Comparison of ENCODE assay signal across 19 mouse cellular contexts in genomic region chr1:54887873-54888272, GRCm38 (mm10). TPM values are rescaled to one million over a fixed set of nuclear protein-coding genes. Genes with fewer than 3 reads are reported as not detected.
DNase-seq lines count a peak whose midpoint lies in the region; ATAC-seq and TF ChIP-seq lines count a peak whose summit lies in the region.
"Had no signal": no experiment of that assay in that cellular context is flagged by ENCODE, and none has a peak within 500 bp of the region (broad histone marks: within the 10 kb centered on the region; RNA-seq: fewer than 3 reads in every experiment).

No protein-coding gene starts in this region.

- no peak for DNase-seq in gastrocnemius, adult 2 months
- no peak for DNase-seq in gastrocnemius, adult 8-10 months (ENCODE audit: low spot score in 2 of 2)
- no peak for DNase-seq in stomach, postnatal 0 days (ENCODE audit: low spot score)
- DNase-seq in ovary, postnatal 36 days (ENCODE audit: low spot score) = no peak
- no peak for DNase-seq in ovary, postnatal 14 days (ENCODE audit: low spot score)
- DNase-seq: cerebellum, adult 11 months; cerebellum, postnatal 25 days; gastrocnemius, postnatal 14 days; heart, postnatal 36 days; liver, embryonic 13.5 days; right cerebral cortex, postnatal 25 days; thymus, postnatal 4 days had no signal

- H3K27ac ChIP-seq in gastrocnemius, adult 2 months = peak overlapping the region; percentile 57
- peak overlapping the region; percentile 24; the same call in 1 of the 2 replicates for H3K27ac ChIP-seq in kidney, embryonic 16.5 days (ENCODE audit: low read length)
- no peak overlapping the region for H3K27ac ChIP-seq in kidney, embryonic 14.5 days (ENCODE audit: low read depth, low read length)
- no peak overlapping the region for H3K27ac ChIP-seq in stomach, embryonic 14.5 days (ENCODE audit: low read length)
- no peak overlapping the region for H3K27ac ChIP-seq in stomach, postnatal 0 days (replicated peaks)
- H3K27ac ChIP-seq: forebrain, embryonic 10.5 days; kidney, postnatal 0 days; layer of hippocampus, adult 2 months; liver, embryonic 13.5 days had no signal

- intact Hi-C loops in gastrocnemius, adult 2 months (cut with DNase I) = no loop called here

- no peak for TF ChIP-seq EP300 in stomach, postnatal 0 days (optimal IDR thresholded peaks at IDR 0.05)

- no peaks in the 10 kb centered on the region for H3K9me3 ChIP-seq in kidney, embryonic 16.5 days (ENCODE audit: low read length)
- no peaks in the 10 kb centered on the region for H3K9me3 ChIP-seq in kidney, embryonic 14.5 days (ENCODE audit: control insufficient read depth, low read length)
- no peaks in the 10 kb centered on the region for H3K9me3 ChIP-seq in stomach, embryonic 14.5 days (ENCODE audit: control insufficient read depth, low read depth, low read length)
- no peaks in the 10 kb centered on the region for H3K9me3 ChIP-seq in stomach, postnatal 0 days (ENCODE audit: control insufficient read depth, low read length)
- H3K9me3 ChIP-seq: forebrain, embryonic 10.5 days; liver, embryonic 13.5 days had no signal

- H3K36me3 ChIP-seq in kidney, embryonic 16.5 days (ENCODE audit: insufficient read depth, low read length) = no peaks in the 10 kb centered on the region
- no peaks in the 10 kb centered on the region for H3K36me3 ChIP-seq in kidney, embryonic 14.5 days (ENCODE audit: control insufficient read depth, insufficient read depth, low read length)
- H3K36me3 ChIP-seq in stomach, embryonic 14.5 days (ENCODE audit: control insufficient read depth, insufficient read depth, low read length) = no peaks in the 10 kb centered on the region
- H3K36me3 ChIP-seq in stomach, postnatal 0 days (ENCODE audit: control insufficient read depth, insufficient read depth, low read length) = no peaks in the 10 kb centered on the region
- H3K36me3 ChIP-seq: forebrain, embryonic 10.5 days; liver, embryonic 13.5 days had no signal

- H3K4me3 ChIP-seq in gastrocnemius, adult 2 months = no peak overlapping the region
- no peak overlapping the region for H3K4me3 ChIP-seq in kidney, embryonic 16.5 days (ENCODE audit: low read length)
- H3K4me3 ChIP-seq in kidney, embryonic 14.5 days (ENCODE audit: low read length) = no peak overlapping the region
- H3K4me3 ChIP-seq in stomach, embryonic 14.5 days (ENCODE audit: low read depth, low read length) = no peak overlapping the region
- no peak overlapping the region for H3K4me3 ChIP-seq in stomach, postnatal 0 days (ENCODE audit: low read depth, low read length)
- H3K4me3 ChIP-seq: forebrain, embryonic 10.5 days; layer of hippocampus, adult 2 months; liver, embryonic 13.5 days had no signal

- ATAC-seq in kidney, embryonic 16.5 days (ENCODE audit: low FRiP score, low TSS enrichment) = no peak
- ATAC-seq in kidney, embryonic 14.5 days (ENCODE audit: low FRiP score, low TSS enrichment) = no peak
- peak; percentile 4; the same call in 1 of the 2 replicates for ATAC-seq in stomach, embryonic 14.5 days (ENCODE audit: insufficient number of reproducible peaks, insufficient read depth, low FRiP score, low read depth)
- no peak for ATAC-seq in stomach, postnatal 0 days (ENCODE audit: low FRiP score, low TSS enrichment)
- ATAC-seq: midbrain, embryonic 16.5 days had no signal

- H3K9ac ChIP-seq in kidney, embryonic 16.5 days (replicated peaks; ENCODE audit: low read length) = no peak overlapping the region
- H3K9ac ChIP-seq in kidney, embryonic 14.5 days (ENCODE audit: low read depth, low read length) = no peak overlapping the region
- H3K9ac ChIP-seq in stomach, embryonic 14.5 days (replicated peaks; ENCODE audit: low read depth, low read length) = no peak overlapping the region
- H3K9ac ChIP-seq in stomach, postnatal 0 days (ENCODE audit: low read length) = no peak overlapping the region
- H3K9ac ChIP-seq: liver, embryonic 13.5 days had no signal

- WGBS in kidney, embryonic 16.5 days = 61% methylated on average over 3 of the region's 3 CpGs
- WGBS in kidney, embryonic 14.5 days = 51% methylated on average over 3 of the region's 3 CpGs
- WGBS in stomach, embryonic 14.5 days = 33% methylated on average over 3 of the region's 3 CpGs
- 48% methylated on average over 3 of the region's 3 CpGs for WGBS in stomach, postnatal 0 days

- H3K4me2 ChIP-seq in kidney, embryonic 16.5 days (replicated peaks; ENCODE audit: low read depth, low read length) = no peak overlapping the region
- no peak overlapping the region for H3K4me2 ChIP-seq in kidney, embryonic 14.5 days (replicated peaks; ENCODE audit: low read depth, low read length)
- no peak overlapping the region for H3K4me2 ChIP-seq in stomach, embryonic 14.5 days (replicated peaks; ENCODE audit: low read depth, low read length)
- H3K4me2 ChIP-seq in stomach, postnatal 0 days (replicated peaks; ENCODE audit: low read depth) = no peak overlapping the region
- H3K4me2 ChIP-seq: liver, embryonic 13.5 days had no signal

- H3K4me1 ChIP-seq in kidney, embryonic 16.5 days (ENCODE audit: insufficient read depth, low read length) = 0 out of 2 replicates have a peak, but pooled peaks cover 3% of the 10 kb centered on the region
- H3K4me1 ChIP-seq in kidney, embryonic 14.5 days (ENCODE audit: control insufficient read depth, insufficient read depth, low read length) = peaks cover 4% of the 10 kb centered on the region; the same call in 1 of the 2 replicates
- peaks cover 5% of the 10 kb centered on the region; the same call in 1 of the 2 replicates for H3K4me1 ChIP-seq in stomach, embryonic 14.5 days (ENCODE audit: control insufficient read depth, insufficient read depth, low read length)
- no peaks in the 10 kb centered on the region for H3K4me1 ChIP-seq in stomach, postnatal 0 days (replicated peaks; ENCODE audit: control insufficient read depth, insufficient read depth)

- no peak for TF ChIP-seq CTCF in gastrocnemius, adult 2 months (IDR thresholded peaks at IDR 0.05)
- TF ChIP-seq CTCF in stomach, postnatal 0 days (IDR thresholded peaks at IDR 0.05; ENCODE audit: low read depth) = no peak

- no peaks in the 10 kb centered on the region for H3K27me3 ChIP-seq in kidney, embryonic 16.5 days (ENCODE audit: insufficient read depth, low read length)
- H3K27me3 ChIP-seq in kidney, embryonic 14.5 days (ENCODE audit: control insufficient read depth, insufficient read depth, low read length) = no peaks in the 10 kb centered on the region
- no peaks in the 10 kb centered on the region for H3K27me3 ChIP-seq in stomach, embryonic 14.5 days (ENCODE audit: control insufficient read depth, insufficient read depth, low read length)
- H3K27me3 ChIP-seq in stomach, postnatal 0 days (ENCODE audit: control insufficient read depth, insufficient read depth, low read length) = no peaks in the 10 kb centered on the region
- H3K27me3 ChIP-seq: liver, embryonic 13.5 days had no signal

RNA-seq across cellular contexts. Expression of gene Ankrd44, which starts 38.3 kb away (rescaled TPM):
- 1 to 10 TPM; 7.5 to 9.6 TPM for total RNA-seq in gastrocnemius, adult 2 months (2021)
- 1 to 10 TPM; 4.0 to 6.9 (median 5.7) TPM for total RNA-seq in gastrocnemius, adult 8-10 months (2022)
- polyA plus RNA-seq in kidney, embryonic 16.5 days (2015; fragmentation: Nextera tagmentation; extraction: Ambion mirVana) = 6.6 and 6.8 TPM in 2 replicates
- polyA plus RNA-seq in kidney, embryonic 14.5 days (2014; fragmentation: Nextera tagmentation; extraction: Ambion mirVana) = 5.3 and 9.0 TPM in 2 replicates
- polyA plus RNA-seq in stomach, embryonic 14.5 days (2014; fragmentation: Nextera tagmentation; extraction: Ambion mirVana) = 22.5 and 23.7 TPM in 2 replicates
- 7.8 and 8.7 TPM in 2 replicates for polyA plus RNA-seq in stomach, postnatal 0 days (2015; fragmentation: Nextera tagmentation; extraction: Ambion mirVana)

Comparison
In these comparisons a context has a peak if more than half of its experiments do, and no peak if none do; other contexts are left out.
1. H3K27ac ChIP-seq: peak in gastrocnemius, adult 2 months (single experiment) and kidney, embryonic 16.5 days (single experiment); none in kidney, embryonic 14.5 days (single experiment), stomach, embryonic 14.5 days (single experiment) and stomach, postnatal 0 days (single experiment).